Mouse (Mus musculus) heart, adult 2 months (tissue): ENCODE results near the gene Cxcr5. TPM values are rescaled to one million over a fixed set of nuclear protein-coding genes. Genes with fewer than 3 reads are reported as not detected.

Experiments used
- DNase-seq, 2 experiments: peaks; one replicate each; pipeline ENCODE4 v3.0.0; 2021
- H3K27ac ChIP-seq: fragments of 200-600 bp; 2 replicates; pipeline ENCODE4 v1.8.1; 2022
- H3K27me3 ChIP-seq: fragments of 200-500 bp; 2 replicates; pipeline ENCODE4 v1.6.1; 2012; ENCODE audit warnings: mild to moderate bottlenecking, low read length, inconsistent platforms, mixed read lengths; ENCODE audit not compliant: control insufficient read depth, insufficient read depth
- H3K36me3 ChIP-seq: fragments of 200-500 bp; 2 replicates; pipeline ENCODE4 v1.6.1; 2012; ENCODE audit warnings: low read length, inconsistent platforms; ENCODE audit not compliant: control insufficient read depth, insufficient read depth
- H3K4me1 ChIP-seq: fragments of 200-500 bp; 2 replicates; pipeline ENCODE4 v1.6.1; 2011; ENCODE audit warnings: low read length; ENCODE audit not compliant: control insufficient read depth, insufficient read depth
- H3K4me3 ChIP-seq: fragments of 200-600 bp; 2 replicates; pipeline ENCODE4 v1.8.1; 2022
- H3K79me2 ChIP-seq: fragments of 200-500 bp; replicated peaks from 2 replicates; pipeline ENCODE4 v1.6.1; 2012; ENCODE audit warnings: mild to moderate bottlenecking, inconsistent platforms, low read length, moderate library complexity, mixed read lengths; ENCODE audit not compliant: control insufficient read depth, insufficient read depth
- H3K9ac ChIP-seq: fragments of 200-500 bp; 2 replicates; pipeline ENCODE4 v1.6.1; 2012; ENCODE audit warnings: low read depth, mild to moderate bottlenecking, control low read depth, inconsistent platforms, low read length, mixed read lengths
- CTCF ChIP-seq: fragments of 200-600 bp; IDR thresholded peaks from 2 replicates; pipeline ENCODE4 v1.8.1; 2022; ENCODE audit warnings: antibody characterized with exemption, mild to moderate bottlenecking, moderate library complexity
- EP300 ChIP-seq: fragments of 200-500 bp; IDR thresholded peaks from 2 replicates; pipeline ENCODE4 v1.6.1; 2011; ENCODE audit warnings: low read depth, low read length, control low read depth; ENCODE audit not compliant: insufficient read depth
- POLR2A ChIP-seq: fragments of 200-500 bp; IDR thresholded peaks from 2 replicates; pipeline ENCODE4 v1.6.1; 2011; ENCODE audit warnings: mild to moderate bottlenecking, low read depth, low read length, control low read depth; ENCODE audit not compliant: insufficient read depth
- WGBS: fragments of 180-500 bp; shearing (Covaris S2); methylation state at CpG from one replicate; pipeline ENCODE4 v1.1.7; 2018; 5-methylcytosine and 5-hydroxymethylcytosine counted together
- intact Hi-C: fragments of 180-260 bp; cut with DNase I; formaldehyde crosslinking; loops from one replicate; pipeline ENCODE4 v1.15.1; 2025
- polyA plus RNA-seq: library from polyadenylated mRNA; depleted of rRNA; stranded (reverse); fragments of >200 nt; gene quantifications from 2 replicates; pipeline ENCODE4 v1.2.3, GENCODE M21; 2012
- total RNA-seq, 2 experiments: library from RNA; stranded (reverse); gene quantifications; 2 replicates each; pipeline ENCODE4 v1.2.3; 2021

The Cxcr5 gene
- total and polyA plus RNA-seq, 3 experiments: 0.41 to 1.7 (median 0.42) TPM

DNA sequence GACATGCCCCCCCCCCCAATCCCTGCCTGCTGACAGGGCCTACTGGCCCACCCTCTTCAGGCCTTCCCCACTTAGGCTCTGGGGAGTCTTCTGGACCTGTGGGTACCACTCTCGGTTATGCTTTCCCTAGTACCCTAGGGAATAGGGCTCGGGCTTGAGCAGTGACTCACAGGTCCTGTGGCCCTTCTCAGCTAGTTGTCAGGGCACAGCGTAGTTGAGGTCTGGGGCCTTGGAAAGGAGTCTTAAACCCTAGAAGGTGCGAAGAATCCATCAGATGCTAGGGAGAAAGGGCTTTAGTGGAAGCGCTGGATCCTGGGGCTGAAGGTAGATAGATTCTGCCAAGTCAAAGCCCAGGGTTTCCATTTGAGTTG is 61.5 kb downstream of the Cxcr5 start:
- intact Hi-C loops: loop anchor here (1.0 kb wide), 1 partner anchor 18 kb away; the partner anchor contains the start of gene Bcl9l
- Histone ChIP-seq H3K4me3 (no peak overlapping the region), H3K4me1 (peaks cover 20% of the 10 kb centered on the region)

DNA sequence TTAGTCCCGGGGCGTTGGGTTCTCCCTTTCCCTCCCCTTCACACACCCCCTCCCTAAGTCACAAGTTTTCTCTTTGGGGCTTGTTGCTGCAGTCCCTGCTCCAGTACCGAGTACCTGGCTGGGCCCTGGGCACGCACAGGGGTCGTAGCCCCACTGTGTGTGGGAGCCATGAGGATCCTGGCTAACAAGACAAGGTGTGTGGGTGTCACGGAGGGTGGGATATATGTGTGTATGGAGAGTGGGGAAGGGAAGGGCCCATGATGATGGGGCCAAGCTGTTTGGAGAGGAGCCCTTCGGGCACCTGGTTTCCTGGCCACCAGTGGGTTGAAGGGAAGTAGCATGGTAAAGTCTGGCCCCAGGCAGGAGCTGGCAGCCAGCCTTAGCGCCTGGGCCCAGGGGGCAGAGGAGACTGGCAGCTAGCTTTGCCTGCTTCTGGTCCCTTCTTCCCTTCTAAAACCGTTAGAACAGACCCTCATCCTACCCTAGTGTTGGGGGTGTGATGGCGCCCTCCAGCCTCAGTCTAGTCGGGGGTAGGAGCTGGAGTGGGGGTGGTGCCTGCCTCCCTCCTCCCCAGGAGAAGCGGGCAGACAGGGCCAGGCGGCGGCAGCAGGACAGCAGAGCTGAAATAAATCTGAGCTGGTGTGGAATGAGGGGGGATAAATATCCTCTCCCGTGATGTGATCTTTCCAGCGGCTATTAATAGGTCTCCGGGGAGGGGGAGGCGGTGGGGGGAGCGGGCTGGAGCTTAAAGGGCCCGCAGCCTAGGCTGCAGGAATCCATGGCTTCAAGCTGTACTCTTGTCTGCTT is 62.1 kb downstream of the Cxcr5 start:
- 17% methylated on average over 20 of the region's 20 CpGs for WGBS
- H3K27me3 ChIP-seq: no peaks in the 10 kb centered on the region
- peaks cover 24% of the 10 kb centered on the region for H3K4me1 ChIP-seq
- H3K4me3 ChIP-seq: peak overlapping the region; percentile 54
- no peaks in the 10 kb centered on the region for H3K79me2 ChIP-seq
- peak overlapping the region; percentile 83 for H3K9ac ChIP-seq
- intact Hi-C loops: loop anchor here (1.0 kb wide), 1 partner anchor 17 kb away; the partner anchor contains the start of gene Bcl9l
- no peaks in the 10 kb centered on the region; the same call in 1 of the 2 replicates for H3K36me3 ChIP-seq
- peak overlapping the region; percentile 80 for H3K27ac ChIP-seq
- TF ChIP-seq EP300: peak; percentile 35; the same call in 1 of the 2 replicates
- TF ChIP-seq POLR2A: peak; percentile 84
- TF ChIP-seq CTCF: no peak
- peak; percentile 76 to 78 for DNase-seq

More for the DNA sequence above, 61.5 kb downstream of the Cxcr5 start:
- 32% methylated on average over 5 of the region's 5 CpGs for WGBS
- DNase-seq: peak; percentile 39 to 52
- Histone ChIP-seq H3K27me3 (no peaks in the 10 kb centered on the region), H3K9ac (peak overlapping the region; percentile 53), H3K27ac (peak overlapping the region; percentile 80), H3K79me2 (no peaks in the 10 kb centered on the region), H3K36me3 (no peaks in the 10 kb centered on the region; the same call in 1 of the 2 replicates)
- TF ChIP-seq CTCF (no peak), POLR2A (no peak), EP300 (no peak)

DNA sequence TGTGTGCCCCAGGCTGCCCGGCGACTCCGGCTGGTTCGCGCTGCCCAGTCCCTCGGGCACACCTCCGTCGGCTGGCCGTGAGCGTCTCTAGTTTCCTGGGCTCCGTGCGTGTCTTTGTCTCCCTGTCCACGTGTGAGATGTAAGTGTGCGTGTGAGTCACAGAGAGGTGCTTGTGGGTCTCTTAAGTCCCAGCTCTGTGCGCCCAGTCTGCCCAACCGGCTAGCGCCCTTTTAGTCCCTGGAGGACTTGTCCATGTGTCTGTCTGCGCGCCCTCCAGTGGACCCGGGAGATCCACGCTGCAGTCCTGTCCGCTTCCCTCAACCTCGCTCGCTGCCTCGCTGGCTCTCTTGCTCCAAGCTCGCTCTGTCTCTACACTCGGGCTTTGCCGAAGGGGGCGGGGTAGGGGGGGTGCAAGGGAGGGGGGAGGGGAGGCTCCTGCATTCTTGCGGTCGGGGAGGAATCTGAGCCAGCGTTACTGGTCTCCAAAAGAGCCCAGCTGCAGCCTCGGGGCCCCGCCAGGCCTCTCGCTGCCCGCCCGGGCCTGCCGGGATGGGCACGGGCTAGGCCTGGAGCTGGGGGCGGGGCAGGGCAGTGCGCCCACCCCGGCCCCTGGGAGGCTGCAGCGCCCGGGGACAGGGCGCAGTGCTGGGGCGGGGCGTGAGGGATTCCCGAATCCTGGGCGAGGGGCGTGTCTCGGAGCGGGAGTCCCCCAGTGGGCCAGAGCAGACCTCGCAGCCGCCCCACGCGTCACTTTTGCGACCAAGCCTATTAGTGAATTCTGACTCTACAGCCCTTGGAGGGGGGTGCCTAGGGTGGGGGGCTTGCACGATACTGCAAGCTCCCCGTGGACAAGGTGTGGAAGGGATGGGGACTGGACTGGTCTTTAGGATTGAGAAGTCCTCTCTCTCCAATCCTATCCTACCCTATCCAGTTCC is 63.0 kb downstream of the Cxcr5 start:
- H3K4me3 ChIP-seq: peak overlapping the region; percentile 54
- peak overlapping the region; percentile 80 for H3K27ac ChIP-seq
- H3K9ac ChIP-seq: peak overlapping the region; percentile 83
- intact Hi-C loops: loop anchor here (1.0 kb wide), 1 partner anchor 11 kb away; no protein-coding TSS in a partner anchor
- H3K36me3 ChIP-seq: peaks cover 2% of the 10 kb centered on the region
- H3K79me2 ChIP-seq: no peaks in the 10 kb centered on the region
- TF ChIP-seq EP300 (no peak), CTCF (peak; percentile 70), POLR2A (peak; percentile 37; the same call in 1 of the 2 replicates)
- 3% methylated on average over 58 of the region's 59 CpGs for WGBS
- no peaks in the 10 kb centered on the region for H3K27me3 ChIP-seq
- peak; percentile 80 to 85 for DNase-seq
- H3K4me1 ChIP-seq: peaks cover 31% of the 10 kb centered on the region

DNA sequence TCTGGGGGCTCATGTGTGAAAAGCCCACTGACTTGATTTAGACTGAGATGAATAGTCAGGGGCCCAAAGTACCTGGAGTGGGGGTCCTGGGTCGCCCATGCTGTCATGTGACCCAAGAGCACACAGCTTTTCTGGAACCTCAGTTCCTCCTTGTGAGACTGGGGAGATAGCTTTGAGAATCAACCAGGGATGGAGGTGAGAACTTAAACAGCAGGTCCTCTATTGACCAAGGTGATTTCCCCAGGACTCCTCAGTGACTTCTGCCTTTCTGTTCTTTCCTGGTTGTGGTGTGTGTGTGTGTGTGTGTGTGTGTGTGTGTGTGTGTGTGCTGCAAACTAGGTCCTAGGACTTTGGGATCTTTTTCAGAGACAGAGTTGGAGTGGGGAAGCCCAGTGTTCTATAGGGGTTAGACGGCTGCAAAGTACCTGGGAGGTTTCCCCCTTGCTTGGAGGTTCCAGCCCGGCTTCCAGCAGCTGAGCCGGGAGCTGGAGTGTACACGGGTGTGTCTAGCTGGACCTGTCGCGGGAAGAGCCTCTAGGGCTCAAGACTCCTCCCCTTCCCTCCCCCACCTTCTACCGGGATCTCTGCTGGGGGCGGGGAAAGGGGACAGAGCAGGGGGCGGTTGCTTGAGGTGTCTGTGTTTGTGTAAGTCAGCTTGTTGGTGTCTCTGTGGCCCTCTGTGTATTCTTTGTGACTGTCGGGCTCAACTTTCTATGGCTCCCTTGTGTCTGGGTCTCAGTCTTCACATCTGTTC is 63.9 kb downstream of the Cxcr5 start:
- Histone ChIP-seq H3K27me3 (no peaks in the 10 kb centered on the region), H3K4me1 (peaks cover 37% of the 10 kb centered on the region), H3K27ac (peak overlapping the region; percentile 80), H3K79me2 (no peaks in the 10 kb centered on the region), H3K4me3 (peak overlapping the region; percentile 54), H3K36me3 (peaks cover 5% of the 10 kb centered on the region), H3K9ac (peak overlapping the region; percentile 54)
- no peak for TF ChIP-seq EP300
- TF ChIP-seq CTCF: no peak
- no peak for TF ChIP-seq POLR2A
- peak; percentile 63 to 64 for DNase-seq
- WGBS: 10% methylated on average over 9 of the region's 11 CpGs
- intact Hi-C loops: loop anchor here (1.0 kb wide), 1 partner anchor 10 kb away; no protein-coding TSS in a partner anchor

DNA sequence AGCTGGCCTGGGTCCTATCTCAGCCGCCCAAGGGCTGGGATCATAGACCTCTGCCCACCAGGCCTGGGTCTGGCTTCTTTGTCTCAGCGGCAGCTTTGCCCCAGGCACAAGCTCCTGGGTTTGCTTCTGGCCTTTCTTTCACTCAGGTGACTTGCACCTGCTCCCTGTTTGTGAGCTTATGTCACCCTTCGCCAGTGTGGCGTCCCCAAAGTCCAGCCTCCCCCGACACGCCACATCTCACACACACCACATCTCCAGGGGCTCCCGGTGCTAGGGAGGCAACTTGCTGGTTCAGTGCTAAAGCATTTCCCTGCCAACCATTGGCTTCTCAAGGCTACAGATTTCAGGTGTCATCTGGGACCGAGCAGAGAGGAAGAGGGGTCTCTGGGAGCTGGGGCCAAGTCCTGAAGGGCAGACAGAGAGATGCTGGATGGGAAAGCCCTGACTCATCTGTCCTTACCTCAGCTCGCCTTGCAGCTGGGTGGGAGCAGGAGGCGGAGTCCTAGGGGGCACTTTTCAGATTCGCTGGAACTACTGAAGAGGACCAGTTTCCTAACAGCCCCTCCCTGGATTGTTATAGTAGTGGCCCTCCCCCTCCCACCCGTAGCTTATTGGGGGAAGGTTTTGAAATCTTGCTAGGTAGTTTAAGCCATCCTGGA is 64.7 kb downstream of the Cxcr5 start:
- TF ChIP-seq EP300 (no peak), CTCF (no peak), POLR2A (no peak)
- WGBS: 64% methylated on average over 12 of the region's 12 CpGs
- no peaks in the 10 kb centered on the region for H3K27me3 ChIP-seq
- intact Hi-C loops: no loop called here
- peak in 1 of 2 experiments; percentile 22 for DNase-seq
- peak overlapping the region; percentile 20 for H3K27ac ChIP-seq
- H3K9ac ChIP-seq: no peak overlapping the region
- no peak overlapping the region for H3K4me3 ChIP-seq
- H3K79me2 ChIP-seq: no peaks in the 10 kb centered on the region
- H3K4me1 ChIP-seq: peaks cover 44% of the 10 kb centered on the region
- peaks cover 5% of the 10 kb centered on the region for H3K36me3 ChIP-seq
